Mouse (Mus musculus) left cerebral cortex, postnatal 36 days (tissue): ENCODE measurements at regions not wholly inside any gene's neighbourhood (a gene's known extent, or its start where the extent isn't known, plus 50 kb on each side); places are given as distances from the start of the nearest gene placed in this dataset.
A peak's percentile ranks its signal among the peaks of the same experiment; 100 is the strongest.

Experiments
- DNase-seq, 2 experiments: peaks; one replicate each; pipeline ENCODE4 v3.0.0; 2021 to 2022; ENCODE audit warnings: low spot score in 2 of 2, mixed read lengths in 1 of 2
- intact Hi-C: fragments of 180-260 bp; cut with DNase I; formaldehyde crosslinking; loops from one replicate; pipeline ENCODE4 v1.15.1; 2025

DNA sequence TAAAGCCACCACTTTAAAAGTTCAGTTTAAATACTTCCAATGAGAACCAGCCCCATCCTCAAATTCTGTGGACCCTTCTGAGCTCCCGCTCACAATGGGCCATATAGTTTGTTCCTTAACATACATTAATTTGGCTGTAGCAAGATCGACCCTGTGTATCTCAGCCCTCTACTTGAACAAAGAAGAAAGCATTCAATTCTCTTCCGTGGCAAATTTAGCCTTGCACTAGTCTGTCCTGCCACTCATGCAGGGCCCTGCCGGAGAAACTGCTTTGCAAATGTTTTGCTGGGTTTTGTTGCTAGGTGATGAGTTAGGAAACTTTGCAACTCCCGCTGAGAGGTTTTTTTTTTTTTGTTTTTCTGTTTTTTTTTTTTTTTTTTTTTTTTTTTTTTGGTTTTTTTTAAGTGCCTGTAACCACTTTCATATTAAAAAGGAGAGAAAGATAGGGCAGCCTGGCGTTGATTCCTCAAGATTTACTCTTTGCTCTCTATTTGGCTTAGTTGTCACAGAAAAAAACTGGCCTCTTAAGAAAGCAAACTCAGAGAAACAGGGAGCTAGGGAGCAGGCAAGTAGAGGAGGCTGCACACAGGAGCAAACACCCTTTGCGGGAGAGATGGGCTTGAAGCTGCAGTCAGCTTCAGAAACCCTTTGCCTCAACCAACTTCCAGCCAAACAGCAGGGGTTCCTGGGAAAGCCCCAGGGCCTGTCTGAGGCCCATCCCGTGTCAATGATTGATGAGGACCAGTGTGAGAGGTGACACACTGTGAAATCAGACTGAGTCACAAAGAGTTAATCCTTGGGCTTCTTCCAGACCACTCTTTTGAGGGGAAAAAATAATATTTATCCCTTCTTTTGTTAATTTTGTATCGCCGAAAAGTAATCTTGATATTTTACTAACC, 349.2 kb upstream of the Atp11b start:
- no peak for DNase-seq
- intact Hi-C loops = loop anchor here (5.0 kb wide), 2 partner anchors 62 to 757 kb away; no protein-coding TSS in a partner anchor

DNA sequence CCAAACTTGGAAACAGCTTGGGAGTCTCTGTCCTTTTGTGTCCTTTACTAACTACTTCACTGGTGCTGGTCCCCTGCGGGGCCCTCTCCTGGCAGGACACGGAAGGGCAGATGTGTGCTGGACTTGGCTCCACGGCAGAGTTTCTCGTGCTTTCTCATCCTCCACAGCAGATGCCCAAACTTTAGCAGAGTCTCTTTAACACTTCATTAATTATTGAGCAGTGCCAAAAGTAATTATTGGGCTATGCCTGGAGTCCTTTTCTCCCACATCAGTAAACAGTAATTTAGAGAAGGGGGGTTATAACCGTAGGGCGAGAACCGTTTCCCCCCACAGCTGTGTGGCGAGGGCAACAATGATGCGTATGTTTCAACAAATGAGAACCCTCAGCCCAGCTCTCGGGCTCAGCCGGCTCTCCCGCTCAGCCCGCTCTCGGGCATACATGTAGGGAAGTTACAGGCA, 348.3 kb upstream of the Atp11b start:
- peak in 1 of 2 experiments; percentile 12 for DNase-seq
- intact Hi-C loops = loop anchor here (5.0 kb wide), 2 partner anchors 63 to 758 kb away; no protein-coding TSS in a partner anchor

DNA sequence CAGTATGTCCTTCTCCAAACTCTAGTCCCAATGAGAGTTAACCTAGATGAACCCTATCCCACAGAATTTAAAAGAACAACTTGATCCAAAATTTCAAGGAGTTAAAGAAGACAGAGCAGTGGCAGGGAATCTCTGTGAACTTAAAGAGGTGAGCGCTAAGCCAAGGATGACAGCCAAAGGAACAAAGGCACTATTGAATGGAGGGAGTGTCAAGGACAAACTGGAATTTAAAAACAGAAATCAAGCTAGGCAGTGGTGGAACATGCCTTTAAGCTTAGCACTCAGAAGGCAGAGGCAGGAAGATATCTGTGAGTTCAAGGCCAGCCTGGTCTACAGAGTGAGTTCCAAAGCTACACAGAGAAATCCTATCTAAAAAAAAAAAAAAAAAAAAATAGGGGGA, 316.2 kb upstream of the Atp11b start:
- DNase-seq = no peak

DNA sequence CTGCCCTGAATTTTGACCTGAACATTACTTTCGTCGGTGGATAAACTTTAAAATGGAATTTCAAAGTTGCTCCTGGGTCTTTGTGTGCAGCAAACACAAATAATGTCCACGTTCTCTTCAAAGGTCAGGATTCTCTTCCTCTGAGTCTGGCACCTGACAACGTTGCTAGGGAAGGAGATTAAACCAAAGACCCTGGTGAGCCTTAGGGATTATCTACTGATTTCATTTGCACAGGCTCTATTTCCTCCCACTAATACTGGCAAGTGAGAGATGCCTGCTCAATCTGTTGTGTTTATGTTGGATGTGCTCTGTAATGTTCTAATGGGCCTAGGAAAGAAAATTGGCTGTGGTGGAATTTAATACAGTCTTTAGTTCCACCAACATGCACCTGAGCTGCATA, 291.0 kb upstream of the Atp11b start:
- DNase-seq = no peak
- intact Hi-C loops = no loop called here

More for the DNA sequence above, 316.2 kb upstream of the Atp11b start:
- intact Hi-C loops = no loop called here

DNA sequence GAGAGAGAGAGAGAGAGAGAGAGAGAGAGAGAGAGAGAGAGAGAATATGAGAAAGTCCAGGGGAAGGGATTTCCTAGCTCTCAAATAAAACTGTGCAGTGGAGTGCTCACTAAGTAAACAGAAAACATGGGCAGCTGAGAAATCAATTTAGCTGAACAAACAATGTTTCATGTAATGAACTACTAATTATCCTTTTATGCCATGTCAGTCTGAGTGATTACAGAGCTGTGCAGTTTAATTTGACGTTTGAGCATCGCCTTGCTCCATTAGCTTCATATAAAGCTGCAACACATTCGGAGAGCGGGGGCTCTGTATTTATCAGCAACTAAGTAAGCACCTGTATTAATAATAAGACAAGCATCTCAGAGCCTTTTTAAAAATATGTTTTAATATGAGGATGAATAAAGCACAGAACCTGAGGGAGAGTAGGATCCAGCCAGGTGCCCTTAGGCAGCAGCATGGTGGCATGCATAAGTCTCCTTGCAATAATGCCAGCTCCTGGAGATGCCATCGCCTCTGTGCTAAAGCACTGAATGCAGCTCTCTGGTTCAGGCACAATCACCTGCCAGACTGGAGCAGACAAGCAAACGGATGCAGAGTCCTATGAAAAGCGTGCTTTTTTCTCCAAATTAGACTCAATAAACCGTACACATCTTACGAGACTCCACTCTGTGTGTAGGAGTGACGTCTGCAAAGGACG, 289.5 kb upstream of the Atp11b start:
- no peak for DNase-seq
- intact Hi-C loops = no loop called here

DNA sequence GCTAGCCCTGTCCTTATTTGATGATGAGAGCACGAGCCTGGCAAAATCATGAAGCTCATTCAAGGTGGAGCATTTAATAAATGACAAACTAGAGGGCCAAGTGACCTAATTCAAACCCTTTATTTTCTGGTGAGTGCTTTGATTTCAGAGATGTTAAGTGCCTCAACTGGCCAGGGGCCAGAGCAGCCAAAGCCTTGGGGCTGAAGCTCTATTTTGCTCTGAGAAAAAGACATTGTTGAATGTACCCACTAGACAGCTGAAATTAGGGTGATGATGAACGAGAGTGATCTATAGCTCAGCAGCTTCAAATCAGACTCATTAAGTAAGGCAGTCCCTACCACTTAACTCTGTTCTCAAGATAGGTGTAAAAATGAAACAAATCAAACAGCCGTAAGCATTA, 287.9 kb upstream of the Atp11b start:
- DNase-seq = no peak
- intact Hi-C loops = no loop called here

DNA sequence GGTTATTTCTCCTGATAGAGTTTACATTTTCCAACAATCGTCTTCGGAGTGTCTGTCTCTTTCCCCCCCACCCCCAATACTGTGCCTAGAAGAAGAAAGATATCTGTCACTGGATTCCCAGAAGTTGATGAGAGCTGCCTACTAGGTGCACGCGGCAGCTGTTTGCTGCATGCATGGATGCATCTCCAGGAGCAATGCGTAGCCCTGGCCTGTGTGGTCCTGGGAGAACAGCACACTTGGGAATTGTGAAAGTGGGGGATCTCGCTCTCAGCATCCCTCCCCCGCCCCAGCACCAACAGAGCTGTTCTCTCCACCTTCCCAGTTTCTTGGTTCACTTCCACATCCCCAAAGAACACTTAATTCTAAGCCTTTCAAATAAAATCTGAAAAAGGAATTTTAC, 280.6 kb upstream of the Atp11b start:
- DNase-seq = no peak
- intact Hi-C loops = no loop called here

DNA sequence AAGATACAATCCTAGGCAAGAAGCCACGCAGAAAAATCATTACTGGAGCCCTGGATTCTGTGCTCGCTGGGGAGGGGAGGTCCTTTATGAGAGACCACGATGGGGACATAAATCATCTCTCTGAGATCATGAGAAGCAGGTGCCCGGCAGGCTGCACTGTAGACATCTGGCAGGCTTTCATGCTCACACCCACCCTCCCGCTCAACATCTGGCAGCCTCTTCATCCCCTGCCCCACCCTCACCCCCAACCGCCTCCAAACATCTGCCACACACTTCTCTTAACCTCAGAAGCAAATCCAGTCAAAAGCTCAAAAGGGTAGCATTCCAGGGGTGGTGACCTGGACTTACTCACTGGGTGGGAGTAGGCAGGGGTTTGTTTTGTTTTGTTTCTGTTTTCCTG, 279.5 kb upstream of the Atp11b start:
- no peak for DNase-seq
- intact Hi-C loops = loop anchor here (2.0 kb wide), 1 partner anchor 134 kb away; no protein-coding TSS in a partner anchor

DNA sequence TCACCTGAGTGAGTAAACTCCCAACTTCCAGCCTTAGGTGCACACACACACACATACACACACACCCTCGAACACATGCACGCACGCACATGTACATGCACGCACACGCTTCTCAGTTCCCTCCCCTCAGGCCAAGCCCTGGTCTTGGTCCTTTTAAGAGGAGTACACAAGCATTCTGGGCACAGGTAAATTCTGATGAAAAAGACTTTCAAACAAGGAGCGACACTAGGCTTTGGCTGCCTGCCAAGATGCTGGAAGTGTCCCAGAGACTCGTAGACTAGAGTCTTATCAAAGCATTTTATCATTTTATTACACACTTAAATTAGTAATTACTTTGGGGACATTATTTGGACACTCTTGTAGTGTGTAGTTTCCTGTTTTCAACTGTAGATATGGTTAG, 278.6 kb upstream of the Atp11b start:
- DNase-seq = no peak
- intact Hi-C loops = loop anchor here (2.0 kb wide), 1 partner anchor 135 kb away; no protein-coding TSS in a partner anchor

DNA sequence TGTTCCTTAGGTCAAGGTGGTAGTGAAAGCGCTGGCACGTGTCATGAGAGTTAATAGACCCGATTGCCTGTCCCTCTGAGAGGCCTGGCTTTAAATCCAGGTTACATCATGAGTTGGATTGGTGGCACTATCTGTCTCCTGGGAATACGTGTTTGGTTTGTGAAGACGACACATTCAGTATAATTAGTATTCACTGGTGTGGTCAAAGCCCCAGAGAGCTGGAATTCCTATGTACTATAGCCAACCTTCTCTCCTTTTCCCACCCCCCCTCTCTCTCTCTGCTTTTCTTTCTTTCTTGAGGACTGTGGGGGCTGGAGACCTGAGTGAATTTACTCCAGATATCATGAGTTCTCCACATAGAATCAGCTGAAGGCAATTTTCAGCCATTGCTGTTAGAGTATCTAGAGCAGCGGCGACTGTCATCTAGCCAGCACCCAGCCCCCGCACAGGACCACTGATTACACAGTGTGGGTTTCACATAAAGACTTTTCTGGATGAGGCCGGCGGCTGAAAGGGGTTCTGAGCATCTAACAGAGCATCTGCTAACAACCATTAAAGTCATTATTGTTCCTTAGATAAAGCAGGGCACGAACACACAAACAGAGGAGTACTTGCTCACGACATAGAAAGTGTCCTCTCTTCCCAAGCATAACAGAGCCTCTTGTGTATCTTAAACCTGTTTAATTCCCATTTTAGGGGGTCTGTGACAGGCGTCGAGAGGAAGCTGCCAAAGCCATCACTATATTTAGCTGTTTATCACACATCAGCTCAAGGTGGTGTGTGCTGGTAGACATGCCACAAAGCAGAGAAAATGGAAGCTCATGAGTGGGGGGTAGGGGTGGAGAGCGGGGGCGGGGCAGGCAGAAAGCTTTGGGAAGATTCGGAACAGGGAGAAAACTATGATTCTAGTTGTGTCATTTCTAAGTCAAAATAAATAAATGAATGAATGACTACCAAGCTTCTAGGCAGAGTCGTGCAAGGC, 272.9 kb upstream of the Atp11b start:
- intact Hi-C loops = loop anchor here (10.0 kb wide), 3 partner anchors 94 to 1396 kb away; partner anchors contain the start of gene Dnajc19
- no peak for DNase-seq

DNA sequence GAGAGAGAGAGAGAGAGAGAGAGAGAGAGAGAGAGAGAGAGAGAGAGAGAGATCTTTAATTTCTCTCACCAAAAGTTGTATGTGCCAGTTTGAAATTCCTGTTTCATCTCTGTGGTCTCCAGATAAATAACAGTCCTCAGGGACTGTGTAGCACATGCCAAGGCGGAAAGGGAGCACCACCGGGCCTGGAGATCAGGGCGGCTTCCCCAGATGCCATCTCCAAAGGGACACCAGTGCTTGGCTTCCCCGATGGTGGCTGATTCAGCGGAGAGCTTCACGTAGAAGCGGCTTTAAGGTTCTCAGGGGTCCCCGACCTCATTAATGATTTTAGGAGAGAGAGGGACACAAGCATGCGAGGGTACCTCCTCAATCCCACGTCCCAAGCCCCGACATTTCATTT, 272.1 kb upstream of the Atp11b start:
- intact Hi-C loops = loop anchor here (1.0 to 10.0 kb wide), 5 partner anchors 93 to 1397 kb away; partner anchors contain the start of gene Dnajc19
- peak; percentile 12 to 15 for DNase-seq

DNA sequence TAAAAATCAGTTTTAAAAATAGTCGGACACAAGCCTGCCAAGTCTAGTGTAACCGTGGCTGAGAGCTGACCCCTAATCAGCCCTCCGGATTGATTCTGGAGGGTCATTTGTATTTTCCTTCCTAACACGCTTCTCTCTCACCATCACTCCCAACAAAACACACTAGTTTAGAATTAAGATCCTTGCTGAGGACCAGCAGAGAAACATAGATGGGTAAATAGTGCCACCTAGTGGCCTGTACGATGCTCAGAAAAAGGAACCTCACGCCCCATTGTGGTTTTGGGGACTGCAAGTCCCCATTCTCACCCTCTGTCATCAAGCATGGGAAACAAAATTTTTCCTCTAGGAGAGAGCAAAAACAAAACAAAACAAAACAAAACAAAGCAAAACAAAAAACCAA, 271.6 kb upstream of the Atp11b start:
- DNase-seq = peak; percentile 51 to 65
- intact Hi-C loops = loop anchor here (1.0 to 10.0 kb wide), 5 partner anchors 93 to 1397 kb away; partner anchors contain the start of gene Dnajc19

DNA sequence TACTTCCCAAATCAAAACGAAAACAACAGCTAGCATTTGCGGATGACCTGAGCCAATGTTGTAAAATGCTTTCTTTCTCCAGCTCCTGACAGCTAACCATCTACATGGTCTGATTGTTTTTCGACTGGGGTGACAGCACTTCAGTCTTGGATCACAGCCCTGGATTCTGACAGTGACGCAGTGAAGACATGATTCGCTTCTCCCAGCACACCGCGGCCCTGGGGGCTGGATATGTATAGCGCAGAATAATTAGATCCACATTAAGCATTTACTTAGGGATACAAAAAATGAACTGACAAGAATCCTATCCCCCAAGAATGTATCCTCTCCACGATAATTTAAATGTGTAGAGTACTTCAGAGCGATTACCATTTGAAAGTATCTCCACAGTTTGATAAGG, 271.1 kb upstream of the Atp11b start:
- intact Hi-C loops = loop anchor here (1.0 to 10.0 kb wide), 5 partner anchors 92 to 1398 kb away; partner anchors contain the start of gene Dnajc19
- DNase-seq = no peak

DNA sequence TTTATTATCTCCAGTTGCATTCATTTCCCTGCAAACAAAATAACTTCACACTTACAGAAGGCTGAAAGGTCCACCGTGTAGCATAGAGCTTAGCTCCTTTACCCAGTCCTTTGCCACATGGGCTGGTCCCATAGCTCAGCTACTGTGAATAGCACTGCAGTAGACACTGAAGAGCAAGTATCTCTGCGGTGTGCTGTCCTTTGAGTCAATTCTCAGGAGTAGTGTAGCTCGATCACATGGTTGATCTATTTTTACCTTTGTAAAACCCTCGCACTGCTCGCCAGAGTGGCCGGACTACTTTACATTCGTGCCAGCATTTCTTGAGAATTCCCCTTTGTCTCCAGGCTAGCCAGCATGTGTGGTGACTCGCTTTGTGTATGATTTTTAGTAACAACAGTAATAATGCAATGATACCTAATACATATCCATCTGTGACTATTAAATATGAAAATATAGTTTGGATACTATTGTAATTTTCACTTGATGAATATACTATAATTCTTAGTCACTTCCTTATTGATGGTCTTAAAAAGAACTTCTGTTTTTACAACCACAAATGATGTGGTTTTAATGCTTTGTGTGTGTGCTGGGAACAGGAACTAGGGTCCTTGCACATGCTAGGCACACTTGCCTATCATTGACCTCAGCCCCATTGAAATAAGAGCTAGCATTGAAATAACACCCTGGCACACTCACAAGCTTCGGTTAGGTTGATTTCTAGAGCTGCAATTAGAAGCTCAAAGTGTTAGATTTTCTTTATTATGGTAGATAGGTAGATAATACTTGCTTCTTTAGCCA, 257.7 kb upstream of the Atp11b start:
- intact Hi-C loops = no loop called here
- DNase-seq = no peak

DNA sequence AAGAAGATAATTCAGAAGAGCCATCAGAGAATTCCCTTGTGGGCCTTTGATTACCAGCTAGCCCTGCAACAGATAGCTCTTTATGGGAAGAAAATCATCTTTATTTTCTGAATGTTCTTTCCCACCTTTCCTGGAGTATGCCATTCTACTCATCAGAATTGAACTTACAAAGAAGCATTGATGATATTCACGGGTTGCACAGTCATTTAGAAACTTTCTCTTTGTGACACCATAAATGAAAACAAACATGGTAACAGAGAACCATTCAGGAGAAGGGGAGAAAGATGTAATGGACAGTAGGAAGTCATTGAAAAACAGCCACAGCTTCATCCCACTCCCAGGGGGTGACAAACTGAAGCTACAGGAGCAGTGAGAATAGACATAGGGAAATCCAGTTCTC, 243.6 kb upstream of the Atp11b start:
- intact Hi-C loops = no loop called here
- no peak for DNase-seq

DNA sequence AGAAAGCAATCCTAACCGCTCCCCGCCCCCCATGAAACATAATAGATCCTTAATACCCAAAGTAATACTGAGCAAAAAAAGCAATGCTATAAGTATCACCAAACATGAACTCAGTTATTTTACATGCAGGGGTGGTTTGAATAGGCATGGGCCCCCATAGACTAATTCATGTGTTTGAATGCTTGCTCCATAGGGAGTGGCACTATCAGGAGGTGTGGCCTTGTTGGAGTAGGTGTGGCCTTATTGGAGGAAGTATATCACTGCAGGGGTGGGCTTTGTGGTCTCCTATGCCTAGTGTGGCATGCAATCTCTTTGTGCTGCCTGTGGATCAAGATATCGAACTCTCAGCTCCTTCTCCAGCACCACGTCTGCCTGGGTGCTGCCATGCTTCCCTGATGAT, 237.4 kb upstream of the Atp11b start:
- intact Hi-C loops = no loop called here
- DNase-seq = no peak

DNA sequence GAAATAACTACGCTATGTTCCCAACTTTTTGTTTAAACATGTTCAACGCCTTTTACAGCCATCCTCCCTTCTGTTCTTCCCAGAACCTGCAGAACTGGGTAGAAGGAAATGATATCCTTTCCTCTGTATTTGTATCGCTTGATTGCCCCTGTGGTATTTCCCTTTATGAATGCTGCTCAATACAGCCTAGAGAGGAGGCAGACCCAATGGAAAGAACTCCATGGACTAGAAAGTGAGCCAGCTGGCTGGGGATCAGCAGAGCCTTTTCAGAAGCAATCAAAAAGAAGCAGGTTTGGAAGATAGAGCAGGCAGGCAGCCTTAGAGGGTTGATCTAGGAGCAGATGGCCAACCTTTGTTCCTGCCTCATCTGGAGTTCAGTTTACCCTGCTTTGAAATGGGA, 233.8 kb upstream of the Atp11b start:
- intact Hi-C loops = no loop called here
- DNase-seq = peak in 1 of 2 experiments; percentile 4

DNA sequence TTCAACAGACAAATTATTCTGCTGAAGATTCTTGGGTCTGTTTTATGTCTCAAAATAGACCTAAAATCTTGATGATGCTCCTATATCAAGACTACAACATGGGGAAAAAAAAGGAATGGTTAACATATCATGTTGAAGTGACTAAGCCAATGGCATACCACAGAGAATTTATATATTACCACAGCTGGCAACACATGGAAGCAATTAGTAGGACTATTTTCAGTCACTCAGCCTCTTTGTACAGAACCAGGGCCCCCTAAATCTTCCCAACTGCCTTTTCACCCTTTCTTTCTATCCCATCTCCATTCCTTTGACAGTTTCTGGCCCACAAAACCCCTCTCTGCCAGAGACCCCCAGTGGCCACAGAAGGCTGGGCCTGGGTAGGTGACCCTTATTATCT, 206.2 kb upstream of the Atp11b start:
- intact Hi-C loops = no loop called here
- no peak for DNase-seq
